Mouse (Mus musculus) heart, embryonic 11.5 days (tissue): Measurements from ENCODE around the gene Kpna6. TPM values are rescaled to one million over a fixed set of nuclear protein-coding genes. Genes with fewer than 3 reads are reported as not detected.

Experiments used
- ATAC-seq: fragments of 200-750 bp; cut with Nextera tagmentation; replicated peaks from 2 replicates; pipeline ENCODE4 v1.8.0; 2017; ENCODE audit warnings: moderate library complexity; ENCODE audit not compliant: insufficient number of reproducible peaks, low FRiP score, low TSS enrichment
- H3K27ac ChIP-seq: fragments of 300-500 bp; sonication (generic); 2 replicates; pipeline ENCODE4 v1.5.1; 2014; ENCODE audit warnings: mild to moderate bottlenecking, low read depth, low read length
- H3K27me3 ChIP-seq: fragments of 300-500 bp; sonication (generic); 2 replicates; pipeline ENCODE4 v1.6.1; 2014; ENCODE audit warnings: mild to moderate bottlenecking, low read length, mixed read lengths; ENCODE audit not compliant: control insufficient read depth, insufficient read depth
- H3K36me3 ChIP-seq: fragments of 300-500 bp; sonication (generic); 2 replicates; pipeline ENCODE4 v1.6.1; 2014; ENCODE audit warnings: mild to moderate bottlenecking, low read length, moderate library complexity, mixed read lengths; ENCODE audit not compliant: control insufficient read depth, insufficient read depth
- H3K4me1 ChIP-seq: fragments of 300-500 bp; sonication (generic); 2 replicates; pipeline ENCODE4 v1.6.1; 2014; ENCODE audit warnings: low read length; ENCODE audit not compliant: control insufficient read depth, insufficient read depth
- H3K4me2 ChIP-seq: fragments of 300-500 bp; sonication (generic); 2 replicates; pipeline ENCODE4 v1.6.1; 2014; ENCODE audit warnings: mild to moderate bottlenecking, moderate library complexity
- H3K4me3 ChIP-seq: fragments of 300-500 bp; sonication (generic); 2 replicates; pipeline ENCODE4 v1.5.1; 2014; ENCODE audit warnings: low read depth, low read length
- H3K9ac ChIP-seq: fragments of 300-500 bp; sonication (generic); 2 replicates; pipeline ENCODE4 v1.6.1; 2014; ENCODE audit warnings: mild to moderate bottlenecking, low read depth, low read length, moderate library complexity
- H3K9me3 ChIP-seq: fragments of 300-500 bp; sonication (generic); replicated peaks from 2 replicates; pipeline ENCODE4 v1.6.1; 2016; ENCODE audit warnings: low read length; ENCODE audit not compliant: control insufficient read depth
- WGBS: fragments of 180-500 bp; shearing (Covaris S2); extraction: QIAGEN DNeasy Blood & Tissue Kit; methylation state at CpG from one replicate; pipeline ENCODE4 v1.1.7; 2014; ENCODE audit not compliant: insufficient replicate concordance; 5-methylcytosine and 5-hydroxymethylcytosine counted together
- polyA plus RNA-seq: library from polyadenylated mRNA; unstranded; fragments of >200 nt; fragmentation: Nextera tagmentation; extraction: Ambion mirVana; gene quantifications from 2 replicates; pipeline ENCODE4 v1.2.1, GENCODE M21; 2014

Kpna6 gene
- polyA plus RNA-seq, 1 experiment from 2014 or later = 14.6 TPM

DNA sequence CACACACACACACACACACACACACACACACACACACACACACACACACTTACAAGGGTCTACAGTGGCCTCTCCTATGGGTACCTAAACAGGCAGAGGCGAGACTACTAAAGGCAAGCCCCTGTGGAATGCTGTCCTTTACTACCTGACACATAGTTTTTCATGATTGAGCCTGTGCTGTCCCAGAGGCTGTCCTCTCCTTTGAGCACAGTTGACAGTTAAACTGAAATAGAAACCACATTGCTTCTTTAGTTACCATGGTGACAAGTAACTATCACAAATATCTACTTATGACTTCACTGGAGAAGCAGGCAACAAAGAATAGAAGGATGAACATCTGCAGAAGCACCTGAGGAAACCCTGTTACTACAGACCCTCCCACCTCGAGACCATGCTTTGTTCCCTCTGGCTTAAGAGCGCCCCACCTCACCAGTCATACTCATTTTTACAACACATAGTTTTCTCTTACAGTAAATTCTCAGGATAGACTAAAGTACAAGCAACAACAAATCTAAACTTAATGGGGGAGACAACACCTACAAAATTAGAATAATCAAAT is 10.2 kb downstream of the Kpna6 start:
- no peak overlapping the region for H3K4me3 ChIP-seq
- peaks cover 15% of the 10 kb centered on the region for H3K36me3 ChIP-seq
- no peak overlapping the region for H3K9ac ChIP-seq
- H3K4me1 ChIP-seq = no peaks in the 10 kb centered on the region; the same call in 1 of the 2 replicates
- no peak for ATAC-seq
- H3K27me3 ChIP-seq = no peaks in the 10 kb centered on the region
- 84% methylated on average over 3 of the region's 3 CpGs for WGBS
- H3K4me2 ChIP-seq = no peak overlapping the region
- no peaks in the 10 kb centered on the region for H3K9me3 ChIP-seq
- no peak overlapping the region for H3K27ac ChIP-seq

DNA sequence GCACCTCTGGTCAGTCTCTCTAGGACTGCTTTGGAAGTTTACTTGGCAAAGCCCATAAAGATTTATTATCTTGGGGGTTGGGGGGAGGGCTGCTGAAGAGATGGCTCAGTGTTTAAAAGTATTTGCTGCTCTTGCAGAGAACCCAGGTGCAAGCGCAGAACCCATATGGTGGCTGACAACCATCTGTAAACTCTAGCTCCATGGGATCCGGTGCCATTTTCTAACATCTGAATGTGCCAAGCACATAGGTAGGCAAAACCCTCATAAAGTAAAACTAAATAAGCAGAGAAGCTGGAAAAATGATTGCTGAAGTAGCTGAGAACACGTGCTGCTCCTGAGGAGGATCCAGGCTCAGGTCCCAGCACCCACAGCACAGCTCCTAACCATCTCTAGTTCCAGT is 11.0 kb downstream of the Kpna6 start:
- no peak overlapping the region for H3K9ac ChIP-seq
- ATAC-seq = no peak
- H3K4me1 ChIP-seq = no peaks in the 10 kb centered on the region; the same call in 1 of the 2 replicates
- WGBS = 88% methylated on average over 3 of the region's 3 CpGs
- H3K27me3 ChIP-seq = no peaks in the 10 kb centered on the region
- H3K4me3 ChIP-seq = no peak overlapping the region
- H3K36me3 ChIP-seq = peaks cover 12% of the 10 kb centered on the region
- H3K9me3 ChIP-seq = no peaks in the 10 kb centered on the region
- H3K4me2 ChIP-seq = no peak overlapping the region
- H3K27ac ChIP-seq = no peak overlapping the region

GRCm38 (mm10) chr4:129654770-129655169 is 17.8 kb downstream of the Kpna6 start:
- Histone ChIP-seq H3K4me2 (no peak overlapping the region), H3K9ac (no peak overlapping the region), H3K4me1 (no peaks in the 10 kb centered on the region), H3K36me3 (peaks cover 41% of the 10 kb centered on the region), H3K9me3 (no peaks in the 10 kb centered on the region), H3K4me3 (no peak overlapping the region), H3K27ac (no peak overlapping the region), H3K27me3 (no peaks in the 10 kb centered on the region)
- ATAC-seq = no peak
- 90% methylated on average over 14 of the region's 14 CpGs for WGBS

GRCm38 (mm10) chr4:129650359-129650758 is 22.2 kb downstream of the Kpna6 start:
- H3K36me3 ChIP-seq = peaks cover 50% of the 10 kb centered on the region
- no peak overlapping the region for H3K4me3 ChIP-seq
- no peak overlapping the region for H3K27ac ChIP-seq
- no peaks in the 10 kb centered on the region for H3K9me3 ChIP-seq
- 94% methylated on average over 8 of the region's 8 CpGs for WGBS
- no peaks in the 10 kb centered on the region for H3K4me1 ChIP-seq
- H3K27me3 ChIP-seq = no peaks in the 10 kb centered on the region
- no peak overlapping the region for H3K4me2 ChIP-seq
- ATAC-seq = no peak
- no peak overlapping the region for H3K9ac ChIP-seq

GRCm38 (mm10) chr4:129648656-129649055 is 23.9 kb downstream of the Kpna6 start:
- H3K36me3 ChIP-seq = peaks cover 41% of the 10 kb centered on the region
- H3K27me3 ChIP-seq = no peaks in the 10 kb centered on the region
- WGBS = 70% methylated on average over 1 of the region's 1 CpGs
- H3K4me1 ChIP-seq = no peaks in the 10 kb centered on the region
- no peak overlapping the region for H3K4me3 ChIP-seq
- no peak overlapping the region for H3K4me2 ChIP-seq
- no peak overlapping the region for H3K9ac ChIP-seq
- no peaks in the 10 kb centered on the region for H3K9me3 ChIP-seq
- no peak for ATAC-seq
- H3K27ac ChIP-seq = no peak overlapping the region

DNA sequence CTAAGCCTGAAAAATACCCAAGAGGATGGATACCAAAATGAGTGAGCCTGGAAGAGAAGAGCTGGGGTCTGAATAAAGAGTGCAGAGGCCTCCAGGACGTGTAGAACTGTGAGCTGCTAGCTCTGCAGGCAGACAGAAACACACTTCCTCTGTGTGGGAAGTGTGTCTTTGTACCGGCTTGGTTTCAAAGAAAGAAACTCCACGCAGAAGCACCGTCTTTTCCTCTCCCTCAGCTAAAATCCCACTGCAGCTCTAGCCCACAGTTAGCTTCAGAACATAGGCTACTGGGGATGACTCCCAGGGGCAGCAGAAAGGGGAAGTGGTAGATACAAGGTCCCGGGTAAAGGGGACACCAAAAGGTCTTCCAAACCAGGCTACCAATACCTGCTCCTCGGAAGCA is 27.4 kb downstream of the Kpna6 start:
- no peak overlapping the region for H3K9ac ChIP-seq
- H3K4me2 ChIP-seq = no peak overlapping the region
- H3K9me3 ChIP-seq = no peaks in the 10 kb centered on the region
- H3K36me3 ChIP-seq = peaks cover 28% of the 10 kb centered on the region
- WGBS = 84% methylated on average over 6 of the region's 6 CpGs
- no peak overlapping the region for H3K27ac ChIP-seq
- ATAC-seq = no peak
- H3K4me3 ChIP-seq = no peak overlapping the region
- 0 out of 2 replicates have a peak, but pooled peaks cover 2% of the 10 kb centered on the region for H3K4me1 ChIP-seq
- H3K27me3 ChIP-seq = no peaks in the 10 kb centered on the region

GRCm38 (mm10) chr4:129641756-129642155 is 30.8 kb downstream of the Kpna6 start:
- no peaks in the 10 kb centered on the region for H3K27me3 ChIP-seq
- H3K36me3 ChIP-seq = peaks cover 24% of the 10 kb centered on the region
- peak overlapping the region; percentile 8; the same call in 1 of the 2 replicates for H3K4me3 ChIP-seq
- H3K4me2 ChIP-seq = peak overlapping the region; percentile 20; the same call in 1 of the 2 replicates
- H3K4me1 ChIP-seq = peaks cover 13% of the 10 kb centered on the region; the same call in 1 of the 2 replicates
- no peaks in the 10 kb centered on the region for H3K9me3 ChIP-seq
- H3K27ac ChIP-seq = no peak overlapping the region
- no peak for ATAC-seq
- H3K9ac ChIP-seq = no peak overlapping the region
- 54% methylated on average over 5 of the region's 5 CpGs for WGBS

- Histone ChIP-seq H3K27me3 (no peaks in the 10 kb centered on the region), H3K4me2 (peak within 1 kb of the TSS; percentile 96), H3K4me1 (peaks cover 13% of the 10 kb centered on the region; the same call in 1 of the 2 replicates), H3K9ac (peak within 1 kb of the TSS; percentile 83), H3K36me3 (peaks cover 27% of the 10 kb centered on the region), H3K9me3 (no peaks in the 10 kb centered on the region), H3K4me3 (peak within 1 kb of the TSS; percentile 69), H3K27ac (peak within 1 kb of the TSS; percentile 94)
- under 1% methylated on average over 60 of the region's 60 CpGs for WGBS
- peak; percentile 96 for ATAC-seq
These were observed 31.7 kb downstream of the Kpna6 start, which contains the start of gene Txlna for GRCm38 (mm10) chr4:129640638-129641467. Gene Txlna (minus strand): TSS chr4:129641065.
